Mouse (Mus musculus) MEL (cell line): ENCODE data around the gene Rln3. TPM values are rescaled to one million over a fixed set of nuclear protein-coding genes. Genes with fewer than 3 reads are reported as not detected.

Experiments used
- DNase-seq: peaks from one replicate; pipeline ENCODE4 v3.0.0; 2011; ENCODE audit warnings: low read depth, low spot score
- H3K27ac ChIP-seq: 2 replicates; pipeline ENCODE4 v1.5.1; 2012; ENCODE audit warnings: low read depth, mild to moderate bottlenecking, control low read depth, low read length, moderate library complexity; ENCODE audit not compliant: control insufficient read depth
- H3K27me3 ChIP-seq, 2 experiments: fragments of 150-350 bp in 1 of 2; sonication (generic) in 1 of 2; 2 replicates each; pipeline ENCODE4 v1.6.1; 2012; ENCODE audit warnings: low read length in 2 of 2, mild to moderate bottlenecking in 2 of 2, improper control_type of control experiment in 1 of 2, moderate library complexity in 1 of 2; ENCODE audit not compliant: insufficient read depth in 2 of 2, control insufficient read depth in 1 of 2
- H3K36me3 ChIP-seq, 2 experiments: 2 replicates each; pipeline ENCODE4 v1.6.1; 2012 to 2014; ENCODE audit warnings: low read length in 2 of 2, improper control_type of control experiment in 1 of 2, inconsistent platforms in 1 of 2, mild to moderate bottlenecking in 1 of 2; ENCODE audit not compliant: insufficient read depth in 2 of 2, control insufficient read depth in 1 of 2
- H3K4me1 ChIP-seq, 2 experiments: fragments of 150-350 bp in 1 of 2; sonication (generic) in 1 of 2; 2 replicates each; pipeline ENCODE4 v1.6.1; 2012; ENCODE audit warnings: low read length in 2 of 2, improper control_type of control experiment in 1 of 2, mild to moderate bottlenecking in 1 of 2; ENCODE audit not compliant: insufficient read depth in 2 of 2, control insufficient read depth in 1 of 2
- H3K4me3 ChIP-seq, 2 experiments: fragments of 150-350 bp in 1 of 2; sonication (generic) in 1 of 2; 2 replicates each; pipeline ENCODE4 v1.5.1; 2012; ENCODE audit warnings: low read depth in 2 of 2, low read length in 2 of 2, mild to moderate bottlenecking in 2 of 2, moderate library complexity in 2 of 2, control low read depth in 1 of 2, improper control_type of control experiment in 1 of 2; ENCODE audit not compliant: control insufficient read depth in 1 of 2, insufficient read depth in 1 of 2
- H3K79me2 ChIP-seq: 2 replicates; pipeline ENCODE4 v1.6.1; 2012; ENCODE audit warnings: mild to moderate bottlenecking, low read length, moderate library complexity; ENCODE audit not compliant: control insufficient read depth, poor library complexity, insufficient read depth
- H3K9ac ChIP-seq: 2 replicates; pipeline ENCODE4 v1.6.1; 2012; ENCODE audit warnings: low read depth, mild to moderate bottlenecking, control low read depth, low read length, moderate library complexity; ENCODE audit not compliant: control insufficient read depth, poor library complexity, severe bottlenecking
- H3K9me3 ChIP-seq: fragments of 150-350 bp; sonication (generic); replicated peaks from 2 replicates; pipeline ENCODE4 v1.6.1; 2012; ENCODE audit warnings: mild to moderate bottlenecking, low read length, improper control_type of control experiment, moderate library complexity; ENCODE audit not compliant: insufficient read depth
- BHLHE40 ChIP-seq: IDR thresholded peaks from 2 replicates; pipeline ENCODE4 v1.6.1; 2012; ENCODE audit warnings: low read depth, mild to moderate bottlenecking, inconsistent platforms, low read length, improper control_type of control experiment, borderline replicate concordance
- E2F4 ChIP-seq: IDR thresholded peaks from 2 replicates; pipeline ENCODE4 v1.6.1; 2011; ENCODE audit warnings: low read depth, low read length, improper control_type of control experiment, borderline replicate concordance
- EP300 ChIP-seq, 2 experiments: IDR thresholded peaks; 2 replicates each; pipeline ENCODE4 v1.6.1; 2011; ENCODE audit warnings: improper control_type of control experiment in 2 of 2, low read length in 2 of 2, low read depth in 1 of 2, mild to moderate bottlenecking in 1 of 2
- GABPA ChIP-seq: IDR thresholded peaks from 2 replicates; pipeline ENCODE4 v1.6.1; 2012; ENCODE audit warnings: low read depth, mild to moderate bottlenecking, inconsistent platforms, low read length, improper control_type of control experiment, moderate library complexity
- GATA1 ChIP-seq: IDR thresholded peaks from 2 replicates; pipeline ENCODE4 v1.6.1; 2011; ENCODE audit warnings: low read depth, low read length, improper control_type of control experiment
- MAFK ChIP-seq: IDR thresholded peaks from 2 replicates; pipeline ENCODE4 v1.6.1; 2011; ENCODE audit warnings: low read depth, mild to moderate bottlenecking, low read length, improper control_type of control experiment, borderline replicate concordance
- MEF2A ChIP-seq: IDR thresholded peaks from 2 replicates; pipeline ENCODE4 v1.6.1; 2014; ENCODE audit warnings: low read depth, mild to moderate bottlenecking, inconsistent platforms, low read length, improper control_type of control experiment; ENCODE audit not compliant: poor library complexity, insufficient replicate concordance, severe bottlenecking; ENCODE audit errors: extremely low read depth
- MYB ChIP-seq: IDR thresholded peaks from 2 replicates; pipeline ENCODE4 v1.6.1; 2011; ENCODE audit warnings: mild to moderate bottlenecking, low read depth, low read length, improper control_type of control experiment
- NRF1 ChIP-seq: IDR thresholded peaks from 2 replicates; pipeline ENCODE4 v1.6.1; 2014; ENCODE audit warnings: low read depth, mild to moderate bottlenecking, inconsistent platforms, low read length, improper control_type of control experiment, moderate library complexity; ENCODE audit not compliant: poor library complexity, insufficient read depth, severe bottlenecking
- POLR2AphosphoS2 ChIP-seq: IDR thresholded peaks from 2 replicates; pipeline ENCODE4 v1.6.1; 2011; ENCODE audit warnings: low read length, improper control_type of control experiment
- RAD21 ChIP-seq: IDR thresholded peaks from 2 replicates; pipeline ENCODE4 v1.6.1; 2011; ENCODE audit warnings: mild to moderate bottlenecking, low read depth, low read length, improper control_type of control experiment
- SMC3 ChIP-seq: IDR thresholded peaks from 2 replicates; pipeline ENCODE4 v1.6.1; 2011; ENCODE audit warnings: low read depth, low read length, improper control_type of control experiment
- UBTF ChIP-seq: IDR thresholded peaks from 2 replicates; pipeline ENCODE4 v1.6.1; 2012; ENCODE audit warnings: low read depth, mild to moderate bottlenecking, inconsistent platforms, low read length, improper control_type of control experiment, moderate library complexity, borderline replicate concordance; ENCODE audit not compliant: insufficient read depth
- USF2 ChIP-seq, 2 experiments: IDR thresholded peaks; 2 replicates each; pipeline ENCODE4 v1.6.1; 2011 to 2012; ENCODE audit warnings: improper control_type of control experiment in 2 of 2, low read length in 2 of 2, borderline replicate concordance in 1 of 2, inconsistent platforms in 1 of 2, low read depth in 1 of 2, mild to moderate bottlenecking in 1 of 2; ENCODE audit not compliant: insufficient read depth in 1 of 2
- ZC3H11A ChIP-seq: IDR thresholded peaks from 2 replicates; pipeline ENCODE4 v1.6.1; 2012; ENCODE audit warnings: low read depth, mild to moderate bottlenecking, inconsistent platforms, low read length, improper control_type of control experiment
- ZNF384 ChIP-seq: IDR thresholded peaks from 2 replicates; pipeline ENCODE4 v1.6.1; 2012; ENCODE audit warnings: low read depth, mild to moderate bottlenecking, inconsistent platforms, low read length, improper control_type of control experiment
- polyA plus RNA-seq, 2 experiments: library from polyadenylated mRNA; stranded (reverse) in 1 of 2; unstranded in 1 of 2; fragments of >175 nt in 1 of 2; fragments of >200 nt in 1 of 2; gene quantifications; 2 replicates each; pipeline versions ENCODE4 v1.2.1 to v1.2.4; 2012; ENCODE audit warnings: low replicate concordance in 2 of 2, low read depth in 1 of 2; ENCODE audit not compliant: insufficient read length in 2 of 2, insufficient read depth in 1 of 2, missing spikeins in 1 of 2
- total RNA-seq: library from RNA; depleted of rRNA; stranded (reverse); fragments of 300-350 nt; gene quantifications from 2 replicates; pipeline ENCODE4 v1.2.3, GENCODE M21; 2012; rRNA removed

Gene Rln3
- total and polyA plus RNA-seq, 3 experiments = not detected

DNA sequence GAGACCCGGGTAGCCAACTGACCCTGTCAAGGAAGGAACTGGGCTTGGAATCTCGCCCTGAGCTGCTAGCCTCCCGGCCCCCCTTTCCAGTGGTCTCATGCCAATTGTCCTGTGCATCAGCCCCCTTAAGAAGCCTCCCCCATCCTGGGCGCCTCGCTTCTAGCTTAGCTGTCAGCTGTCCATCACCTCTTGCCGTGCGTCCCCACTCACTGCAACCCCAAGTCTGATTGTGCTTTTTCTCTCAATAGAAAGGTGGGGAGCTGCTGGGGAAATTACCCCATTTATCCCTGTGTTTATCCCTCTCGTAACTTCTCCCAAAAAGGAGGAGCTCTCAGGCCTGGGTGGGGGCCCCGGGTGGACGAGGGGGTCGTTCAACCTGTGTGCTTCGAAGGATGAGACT lies 48.8 kb downstream of the Rln3 start:
- Histone ChIP-seq H3K9me3 (no peaks in the 10 kb centered on the region), H3K4me3 (peak overlapping the region; percentile 55 to 97; a peak in 3 of 4 replicates), H3K27ac (peak overlapping the region; percentile 68), H3K79me2 (peaks cover 20% of the 10 kb centered on the region), H3K36me3 (peaks cover 3 to 12% of the 10 kb centered on the region in 2 experiments; a peak in 2 of 4 replicates), H3K27me3 (no peaks in the 10 kb centered on the region), H3K4me1 (peaks cover 4 to 20% of the 10 kb centered on the region in 2 experiments), H3K9ac (peak overlapping the region; percentile 79)
- DNase-seq = no peak
- no peak for TF ChIP-seq ZC3H11A
- no peak for TF ChIP-seq RAD21
- TF ChIP-seq E2F4 = no peak
- TF ChIP-seq BHLHE40 = no peak
- TF ChIP-seq GABPA = no peak
- no peak for TF ChIP-seq POLR2AphosphoS2
- no peak for TF ChIP-seq SMC3
- no peak for TF ChIP-seq GATA1
- TF ChIP-seq UBTF = no peak
- TF ChIP-seq NRF1 = no peak
- no peak for TF ChIP-seq USF2 (IDR thresholded peaks at IDR 0.05; ENCODE audit: borderline replicate concordance in 1 of 2, insufficient read depth in 1 of 2, low read depth in 1 of 2, low read length in 2 of 2)
- no peak for TF ChIP-seq MYB
- no peak for TF ChIP-seq MAFK
- TF ChIP-seq EP300 (IDR thresholded peaks at IDR 0.05; ENCODE audit: low read depth in 1 of 2, low read length in 2 of 2) = no peak
- TF ChIP-seq MEF2A = no peak

GRCm38 (mm10) chr8:83994030-83994429 lies 50.8 kb downstream of the Rln3 start:
- Histone ChIP-seq H3K36me3 (peaks cover 0 to 8% of the 10 kb centered on the region in 2 experiments; a peak in 3 of 4 replicates), H3K27me3 (no peaks in the 10 kb centered on the region), H3K4me1 (peaks cover 8 to 13% of the 10 kb centered on the region in 2 experiments), H3K9ac (no peak overlapping the region)
- no peak for TF ChIP-seq MAFK
- TF ChIP-seq ZNF384 = peak; percentile 87
- TF ChIP-seq, all 39 proteins: peak for 1
- no peaks in the 10 kb centered on the region for H3K9me3 ChIP-seq
- peaks cover 14% of the 10 kb centered on the region for H3K79me2 ChIP-seq
- no peak overlapping the region for H3K27ac ChIP-seq
- H3K4me3 ChIP-seq = no peak overlapping the region
- no peak for DNase-seq

Other genes starting within 250 kb of the Rln3 start
- gene Adgrl1, start 144.9 kb downstream of the Rln3 start, total RNA-seq = 17.7 and 21.7 TPM in 2 replicates
- 10 to 100 TPM in 1 of 2 experiments, not detected in 1; 35.3 TPM for gene Adgrl1, start 144.9 kb downstream of the Rln3 start, polyA plus RNA-seq
- gene Gm10644, start 89.8 kb downstream of the Rln3 start, total RNA-seq = 0.29 and 0.35 TPM in 2 replicates
- gene Gm10644, start 89.8 kb downstream of the Rln3 start, polyA plus RNA-seq = under 1 TPM in 1 of 2 experiments, not detected in 1; 0.49 TPM
- gene Asf1b, start 89.5 kb downstream of the Rln3 start, total RNA-seq = 84.3 and 90.4 TPM in 2 replicates
- gene Asf1b, start 89.5 kb downstream of the Rln3 start, polyA plus RNA-seq = 100 to 1,000 TPM; 113 to 137 TPM
- 23.8 and 24.7 TPM in 2 replicates for gene Prkaca, start 72.0 kb downstream of the Rln3 start, total RNA-seq
- gene Prkaca, start 72.0 kb downstream of the Rln3 start, polyA plus RNA-seq = 10 to 100 TPM in 1 of 2 experiments, not detected in 1; 74.9 TPM
- 96.7 and 111 TPM in 2 replicates for gene Samd1, start 47.3 kb downstream of the Rln3 start, total RNA-seq
- gene Samd1, start 47.3 kb downstream of the Rln3 start, polyA plus RNA-seq = 100 to 1,000 TPM in 1 of 2 experiments, not detected in 1; 121 TPM
- gene 1700067K01Rik, start 43.5 kb downstream of the Rln3 start, total RNA-seq = 0.39 and 0.69 TPM in 2 replicates
- under 1 TPM in 1 of 2 experiments, not detected in 1; 0.53 TPM for gene 1700067K01Rik, start 43.5 kb downstream of the Rln3 start, polyA plus RNA-seq
- not detected in 2 replicates for gene 2210011C24Rik, start 32.8 kb downstream of the Rln3 start, total RNA-seq
- gene 2210011C24Rik, start 32.8 kb downstream of the Rln3 start, polyA plus RNA-seq = not detected
- 0.65 and 0.92 TPM in 2 replicates for gene Palm3, start 23.5 kb downstream of the Rln3 start, total RNA-seq
- 1 to 10 TPM in 1 of 2 experiments, not detected in 1; 3.6 TPM for gene Palm3, start 23.5 kb downstream of the Rln3 start, polyA plus RNA-seq
- 32.4 and 38.5 TPM in 2 replicates for gene Il27ra, start 2.4 kb downstream of the Rln3 start, total RNA-seq
- 10 to 100 TPM in 1 of 2 experiments, not detected in 1; 31.8 TPM for gene Il27ra, start 2.4 kb downstream of the Rln3 start, polyA plus RNA-seq
- gene Gm10643, start 20.1 kb upstream of the Rln3 start, total RNA-seq = 0.23 and 0.26 TPM in 2 replicates
- under 1 TPM in 1 of 2 experiments, not detected in 1; 0.28 TPM for gene Gm10643, start 20.1 kb upstream of the Rln3 start, polyA plus RNA-seq
- gene Rfx1, start 21.8 kb upstream of the Rln3 start, total RNA-seq = 3.9 and 4.7 TPM in 2 replicates
- 10 to 100 TPM in 1 of 2 experiments, not detected in 1; 10.4 TPM for gene Rfx1, start 21.8 kb upstream of the Rln3 start, polyA plus RNA-seq
- 34.4 and 37.0 TPM in 2 replicates for gene Dcaf15, start 59.8 kb upstream of the Rln3 start, total RNA-seq
- 10 to 100 TPM in 1 of 2 experiments, not detected in 1; 56.1 TPM for gene Dcaf15, start 59.8 kb upstream of the Rln3 start, polyA plus RNA-seq
- gene Podnl1, start 81.0 kb upstream of the Rln3 start, total RNA-seq = 0.04 and 0.07 TPM in 2 replicates
- under 1 TPM in 1 of 2 experiments, not detected in 1; 0.08 TPM for gene Podnl1, start 81.0 kb upstream of the Rln3 start, polyA plus RNA-seq
- gene Cc2d1a, start 102.9 kb upstream of the Rln3 start, total RNA-seq = 7.3 and 9.1 TPM in 2 replicates
- 10 to 100 TPM in 1 of 2 experiments, not detected in 1; 18.7 TPM for gene Cc2d1a, start 102.9 kb upstream of the Rln3 start, polyA plus RNA-seq
- gene 4930432K21Rik, start 103.0 kb upstream of the Rln3 start, total RNA-seq = 1.3 and 2.2 TPM in 2 replicates
- 1 to 10 TPM in 1 of 2 experiments, not detected in 1; 3.0 TPM for gene 4930432K21Rik, start 103.0 kb upstream of the Rln3 start, polyA plus RNA-seq
- gene Nanos3, start 140.2 kb upstream of the Rln3 start, total RNA-seq = 0.56 and 2.0 TPM in 2 replicates
- 1 to 10 TPM in 1 of 2 experiments, not detected in 1; 1.7 TPM for gene Nanos3, start 140.2 kb upstream of the Rln3 start, polyA plus RNA-seq
- gene Zswim4, start 192.1 kb upstream of the Rln3 start, total RNA-seq = 3.6 and 4.4 TPM in 2 replicates
- gene Zswim4, start 192.1 kb upstream of the Rln3 start, polyA plus RNA-seq = 1 to 10 TPM in 1 of 2 experiments, not detected in 1; 7.4 TPM
- gene D8Ertd738e, start 204.7 kb upstream of the Rln3 start, total RNA-seq = 159 and 164 TPM in 2 replicates
- 100 to 1,000 TPM in 1 of 2 experiments, not detected in 1; 149 TPM for gene D8Ertd738e, start 204.7 kb upstream of the Rln3 start, polyA plus RNA-seq
- gene Mri1, start 212.3 kb upstream of the Rln3 start, total RNA-seq = 26.8 and 27.8 TPM in 2 replicates
- gene Mri1, start 212.3 kb upstream of the Rln3 start, polyA plus RNA-seq = 10 to 100 TPM in 1 of 2 experiments, not detected in 1; 43.2 TPM
- 8.2 and 10.2 TPM in 2 replicates for gene Ccdc130, start 225.4 kb upstream of the Rln3 start, total RNA-seq
- 10 to 100 TPM in 1 of 2 experiments, not detected in 1; 26.0 TPM for gene Ccdc130, start 225.4 kb upstream of the Rln3 start, polyA plus RNA-seq